Mouse (Mus musculus) testis, postnatal 10 days (tissue): ENCODE measurements around the gene Arid4b.
"Not testable (repeated sequence)": the region's sequence is repeated elsewhere in the genome, so short reads cannot be mapped to it uniquely, and the experiment has no call there.

Experiments used
- DNase-seq: peaks from one replicate; pipeline ENCODE4 v3.0.0; 2021; ENCODE audit warnings: low spot score

Arid4b gene

DNA sequence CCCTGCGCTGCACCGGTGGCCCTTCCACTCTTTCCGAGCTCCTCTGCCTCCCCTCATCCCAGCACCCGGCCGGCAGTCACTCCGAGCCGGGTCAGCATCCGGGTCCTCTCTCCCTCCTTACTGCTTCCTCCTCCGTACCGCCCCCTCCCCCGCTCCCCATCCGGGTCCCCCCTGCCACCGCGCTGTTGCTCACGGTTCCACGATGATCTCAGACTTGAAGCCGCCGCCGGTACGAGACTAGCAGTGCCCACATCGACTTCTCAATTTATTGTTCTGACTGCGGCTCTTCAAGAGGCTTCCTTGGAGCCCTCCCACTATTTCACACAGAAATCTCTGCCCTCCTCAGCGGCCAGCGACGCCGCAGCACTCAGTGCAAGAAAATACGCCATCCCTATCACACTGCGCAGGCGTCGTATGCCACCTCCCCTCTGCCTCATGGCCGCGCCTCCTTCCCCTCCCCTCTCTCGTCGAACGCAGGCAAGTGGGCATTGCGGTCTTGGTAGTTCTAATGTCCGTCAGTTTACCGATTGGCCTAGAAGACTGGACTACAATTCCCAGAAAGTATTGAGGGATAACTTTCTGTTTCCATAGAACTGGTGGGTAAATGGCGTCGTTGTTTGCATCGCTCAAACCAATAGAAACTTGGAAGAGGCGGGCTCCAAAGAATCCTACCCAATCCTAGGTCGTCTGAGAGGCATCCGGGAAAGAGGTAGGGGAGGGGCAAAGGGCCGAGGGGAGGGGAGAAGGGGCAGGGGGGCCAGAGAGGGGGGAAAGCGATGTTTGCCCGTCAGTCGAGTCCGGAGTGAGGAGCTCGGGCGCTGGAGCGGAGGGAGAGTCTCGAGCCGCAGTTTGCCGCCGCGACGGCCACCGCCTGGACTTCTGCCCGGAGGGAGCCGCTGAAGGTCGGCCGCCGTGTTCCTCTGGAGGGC lies at the start of gene Arid4b, which contains the start of gene Ggps1:
TSS of gene Arid4b (plus strand) at position 220 of the 929 bp plus-strand sequence.
TSS of gene Ggps1 (minus strand) at position 476 of the 929 bp plus-strand sequence.
- peak; percentile 94 for DNase-seq

DNA sequence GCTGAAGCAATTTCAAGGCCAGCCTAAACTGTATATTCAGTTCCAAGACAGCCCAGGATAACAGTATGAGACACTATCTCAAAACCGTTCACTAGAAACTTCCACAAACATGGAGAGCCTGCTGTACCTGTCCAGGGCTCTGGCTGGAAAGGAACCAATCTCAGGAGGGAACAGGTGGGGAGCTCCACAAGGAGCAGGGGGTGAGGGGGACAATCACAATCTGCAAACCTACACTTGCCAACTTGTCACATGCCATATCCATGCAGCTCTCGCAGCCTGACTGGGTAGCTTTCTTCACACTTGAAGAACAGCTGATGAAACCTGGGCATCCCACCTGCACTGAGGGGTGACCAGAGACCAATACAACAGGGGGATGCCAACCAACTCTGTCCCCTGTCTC lies 49.0 kb upstream of the Arid4b start:
- DNase-seq, result no peak

DNA sequence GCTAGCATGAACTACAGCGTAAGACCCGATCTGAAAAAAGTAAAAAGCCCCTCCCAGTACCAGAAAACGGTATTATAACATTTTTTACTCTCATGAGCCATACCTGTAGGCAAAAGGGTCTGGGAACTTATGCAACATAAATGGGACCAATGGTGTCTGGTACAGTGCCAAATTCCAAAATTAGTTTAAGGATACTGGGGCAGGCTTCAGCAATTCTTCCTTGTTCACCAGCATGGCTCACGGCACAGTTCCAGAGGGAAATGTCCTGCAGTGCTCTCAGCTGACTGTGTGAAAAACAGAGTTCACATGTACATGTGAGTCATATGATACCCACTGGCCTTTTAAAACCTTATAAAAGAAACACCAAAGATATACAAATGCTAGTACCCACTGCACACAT lies 48.5 kb upstream of the Arid4b start:
- no peak for DNase-seq

DNA sequence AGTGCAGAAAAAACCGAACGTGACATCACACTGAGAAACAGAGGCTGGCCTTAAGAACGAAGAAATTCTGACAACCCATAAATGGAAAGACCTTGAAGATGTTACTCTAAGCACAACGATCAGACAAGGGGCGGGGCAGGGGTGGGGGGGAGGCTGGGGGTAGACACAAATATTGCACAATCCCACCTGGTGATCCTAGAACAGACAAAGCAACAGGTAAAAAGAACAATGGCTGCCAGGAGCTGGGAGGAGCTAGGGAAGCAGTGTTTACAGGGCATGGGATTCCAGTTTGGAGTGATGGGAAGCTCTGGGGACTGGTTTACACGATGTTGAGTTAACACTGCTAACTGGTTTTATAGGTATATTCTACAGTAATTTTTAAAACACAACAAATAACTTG lies 47.4 kb upstream of the Arid4b start:
- DNase-seq, result no peak

DNA sequence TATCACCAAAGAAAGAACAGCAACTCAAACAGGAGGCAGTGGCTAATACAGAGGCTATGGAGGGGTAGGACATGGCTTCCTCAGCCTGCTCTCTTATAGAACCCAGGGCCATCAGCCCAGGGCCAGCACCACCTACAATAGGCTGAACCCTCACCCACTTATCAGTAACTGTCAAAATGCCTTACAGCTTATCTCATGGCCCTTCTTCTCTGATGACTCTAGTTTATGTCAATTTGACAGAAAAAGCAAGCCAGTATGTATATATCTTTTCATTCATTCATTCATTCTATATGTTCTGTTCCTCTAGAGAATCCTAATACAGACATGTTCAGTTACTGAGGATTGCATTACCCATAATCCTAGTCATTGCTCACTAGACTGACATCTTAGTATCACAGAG lies 44.7 kb upstream of the Arid4b start:
- DNase-seq, result no peak

DNA sequence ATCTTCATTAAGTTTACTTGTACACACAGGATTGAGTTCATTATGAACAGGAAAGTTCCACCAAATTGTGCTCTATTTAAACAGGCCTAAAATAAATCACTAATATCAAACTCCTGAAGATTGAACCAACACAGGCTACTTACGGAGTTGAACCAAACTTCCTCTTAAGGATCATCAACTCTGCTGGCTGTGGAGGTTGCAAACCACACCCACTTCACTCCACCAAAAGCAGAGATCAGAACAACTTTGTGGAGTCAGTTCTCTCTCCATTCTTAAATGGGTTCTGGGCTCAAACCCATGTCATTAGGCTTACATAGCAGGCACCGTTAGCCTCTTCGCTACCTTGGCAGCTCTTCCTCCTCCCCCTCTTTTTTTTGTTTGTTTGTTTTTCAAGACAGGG lies 44.2 kb upstream of the Arid4b start:
- DNase-seq, result no peak

DNA sequence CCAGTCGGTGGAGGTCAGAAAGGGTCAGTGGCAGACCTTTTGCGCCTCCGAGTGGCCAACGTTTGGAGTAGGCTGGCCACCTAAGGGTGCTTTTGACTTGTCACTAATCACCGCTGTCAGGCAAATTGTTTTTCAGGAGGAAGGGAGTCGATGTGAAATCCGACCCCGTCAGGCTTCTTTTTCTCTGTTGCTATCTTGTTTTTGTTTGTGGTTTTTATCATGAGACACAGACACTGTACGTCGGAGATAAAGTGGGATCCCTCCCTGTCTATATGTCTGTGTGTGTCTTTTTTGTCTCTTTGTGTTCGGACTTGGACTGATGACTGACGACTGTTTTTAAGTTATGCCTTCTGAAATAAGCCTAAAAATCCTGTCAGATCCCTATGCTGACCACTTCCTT lies 41.6 kb upstream of the Arid4b start:
- DNase-seq, result not testable (repeated sequence)

DNA sequence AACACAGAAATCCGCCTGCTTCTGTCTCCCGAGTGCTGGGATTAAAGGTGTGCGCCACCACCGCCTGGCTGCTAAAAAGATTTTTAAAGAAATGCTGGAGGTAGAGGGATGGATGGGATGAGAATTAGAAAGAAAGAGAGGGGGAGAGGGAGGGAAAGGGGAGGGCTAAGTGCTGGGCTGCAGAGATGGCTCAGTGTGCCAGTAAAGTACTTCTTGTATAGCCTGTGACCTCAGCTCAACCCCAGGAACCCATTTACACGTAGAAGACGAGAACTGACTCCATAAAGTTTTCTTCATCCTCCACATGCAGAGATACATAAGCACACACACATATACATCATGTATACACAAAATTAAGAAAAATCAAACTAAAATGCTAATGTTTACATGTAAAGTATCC lies 37.5 kb upstream of the Arid4b start:
- no peak for DNase-seq

DNA sequence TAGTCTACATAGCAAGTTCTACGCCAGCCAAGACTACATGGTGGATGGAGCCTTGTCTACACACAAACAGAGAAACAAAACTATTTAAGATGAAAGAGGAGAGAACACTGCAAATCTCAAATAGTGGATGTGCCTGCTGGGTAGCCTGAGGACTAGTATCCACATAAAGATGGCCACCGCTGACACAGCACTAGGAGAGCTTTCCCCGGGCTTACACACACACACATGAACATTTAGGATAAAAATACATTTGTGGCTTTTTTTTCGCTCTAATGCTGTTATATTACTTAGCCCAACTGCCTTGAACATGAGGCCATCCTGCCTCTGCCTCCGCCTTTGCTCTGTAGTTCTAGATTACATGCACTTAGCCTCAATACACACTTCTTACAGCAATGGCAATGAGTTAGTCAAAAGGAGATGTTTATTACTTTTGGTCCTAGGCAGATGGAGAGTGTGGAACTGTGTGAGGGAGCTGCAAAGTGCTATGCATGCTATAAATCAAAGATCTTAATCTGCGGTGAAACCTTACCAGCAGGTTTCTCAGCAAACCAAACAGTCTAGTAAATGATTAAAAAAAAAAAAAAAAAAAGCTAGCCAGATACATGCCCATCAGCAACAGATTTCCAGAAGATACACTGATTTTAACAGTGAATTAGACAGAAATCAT lies 36.7 kb upstream of the Arid4b start:
- no peak for DNase-seq

DNA sequence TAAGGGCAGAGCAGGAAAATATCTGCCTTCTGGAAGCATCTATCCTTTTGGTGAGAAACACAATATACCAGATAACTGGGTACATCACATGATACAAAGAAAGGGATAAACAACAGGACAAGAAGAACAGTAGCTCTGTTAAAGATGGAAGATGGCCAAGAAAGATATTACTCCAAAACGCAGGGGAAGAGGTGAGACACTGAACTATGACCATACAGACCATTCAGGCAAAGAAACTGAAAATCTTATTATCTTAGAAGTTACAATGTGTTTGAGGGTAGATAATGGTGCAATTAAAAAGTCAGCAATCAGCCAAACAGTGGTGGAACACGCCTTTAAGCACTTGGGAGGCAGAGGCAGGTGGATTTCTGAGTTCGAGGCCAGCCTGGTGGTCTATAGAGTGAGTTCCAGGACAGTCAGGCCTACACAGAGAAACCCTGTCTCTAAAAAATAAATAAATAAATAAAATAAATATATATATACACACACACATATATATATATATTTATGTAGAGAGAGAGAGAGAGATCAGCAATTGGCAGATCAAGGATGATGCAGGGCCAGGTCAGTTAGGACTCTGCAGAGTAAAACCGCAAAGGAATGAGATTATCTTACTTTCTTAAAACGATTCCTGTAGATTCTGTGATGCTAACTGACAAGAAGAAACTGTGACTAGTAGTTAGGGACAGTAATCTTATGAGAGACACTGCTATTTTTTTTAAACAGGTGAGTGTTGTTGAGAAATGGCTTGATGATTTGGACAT lies 29.5 kb upstream of the Arid4b start:
- DNase-seq, result no peak

DNA sequence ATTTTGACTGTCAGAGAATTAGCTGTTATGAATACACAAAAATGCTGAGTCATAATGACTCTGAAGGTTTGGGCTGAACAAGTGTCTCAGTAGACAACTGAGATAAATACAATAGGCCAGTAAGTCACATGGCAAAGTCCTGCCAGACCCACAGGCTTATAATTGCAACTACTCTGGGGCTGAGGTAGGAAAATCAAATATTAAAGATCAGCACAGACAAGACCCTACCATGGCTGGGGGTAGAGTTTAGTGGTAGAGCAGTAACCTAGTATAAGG lies 29.0 kb upstream of the Arid4b start:
- DNase-seq, result no peak

DNA sequence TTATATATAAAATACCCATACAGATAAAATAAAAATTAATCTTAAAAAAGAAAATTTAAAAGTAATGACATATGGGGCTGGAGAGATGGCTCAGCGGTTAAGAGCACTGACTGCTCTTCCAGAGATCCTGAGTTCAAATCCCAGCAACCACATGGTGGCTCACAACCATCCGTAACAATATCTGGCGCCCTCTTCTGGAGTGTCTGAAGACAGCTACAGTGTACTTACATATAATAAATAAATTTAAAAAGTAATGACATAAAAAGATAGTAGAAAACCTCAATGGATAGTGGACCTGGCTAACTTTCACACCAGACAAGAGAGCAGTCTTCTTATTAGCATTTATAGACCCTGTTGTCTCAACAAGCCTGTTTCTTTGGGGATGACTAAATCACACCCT lies 27.7 kb upstream of the Arid4b start:
- DNase-seq, result not testable (repeated sequence)

DNA sequence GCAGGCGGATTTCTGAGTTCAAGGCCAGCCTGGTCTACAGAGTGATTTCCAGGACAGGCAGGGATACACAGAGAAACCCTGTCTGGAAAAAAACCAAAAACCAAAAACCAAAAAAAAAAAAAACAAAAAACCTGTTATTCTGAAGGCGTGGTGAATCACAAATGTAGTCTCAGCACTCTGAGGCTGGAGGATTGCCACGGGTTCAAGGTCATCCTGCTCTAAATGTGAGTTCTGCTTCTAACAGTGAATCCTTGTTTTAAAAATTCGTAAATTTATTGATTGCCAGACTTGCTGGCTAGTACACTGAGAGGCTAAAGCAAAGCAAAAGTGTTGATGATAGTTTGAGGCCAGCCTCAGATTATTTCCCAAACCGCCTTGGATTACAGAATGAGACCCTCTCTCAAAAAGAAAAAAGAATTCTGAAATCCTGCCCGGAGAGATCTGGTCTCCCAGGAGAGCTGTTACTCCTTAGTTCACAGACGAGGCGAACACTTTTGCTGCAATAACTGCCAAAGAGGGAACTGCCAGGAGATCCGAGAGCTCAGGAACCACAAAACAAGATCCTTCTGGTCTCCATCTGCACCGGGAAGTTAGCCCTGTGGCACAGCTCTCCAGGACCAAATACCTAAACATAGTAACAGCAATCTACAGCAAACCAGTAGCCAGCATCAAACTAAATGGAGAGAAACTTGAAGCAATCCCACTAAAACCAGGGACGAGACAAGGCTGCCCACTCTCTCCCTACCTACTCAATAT lies 27.0 kb upstream of the Arid4b start:
- DNase-seq, result peak; percentile 57

DNA sequence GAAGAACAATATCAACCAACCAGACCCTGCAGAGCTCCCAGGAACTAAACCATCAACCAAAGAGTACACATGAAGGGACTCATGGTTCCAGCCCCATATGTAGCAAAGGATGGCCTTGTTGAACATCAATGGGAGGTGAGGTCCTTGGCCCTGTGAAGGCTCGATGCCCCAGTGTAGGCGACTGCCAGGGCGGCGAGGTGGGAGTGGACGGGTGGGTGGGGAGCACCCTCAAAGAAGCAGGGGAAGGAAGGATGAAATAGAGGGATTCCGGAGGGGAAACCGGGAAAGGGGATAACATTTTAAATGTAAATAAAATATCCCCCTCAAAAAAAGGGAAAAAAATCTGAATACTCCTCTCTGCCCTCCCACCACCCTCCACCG lies 24.1 kb upstream of the Arid4b start:
- no peak for DNase-seq

DNA sequence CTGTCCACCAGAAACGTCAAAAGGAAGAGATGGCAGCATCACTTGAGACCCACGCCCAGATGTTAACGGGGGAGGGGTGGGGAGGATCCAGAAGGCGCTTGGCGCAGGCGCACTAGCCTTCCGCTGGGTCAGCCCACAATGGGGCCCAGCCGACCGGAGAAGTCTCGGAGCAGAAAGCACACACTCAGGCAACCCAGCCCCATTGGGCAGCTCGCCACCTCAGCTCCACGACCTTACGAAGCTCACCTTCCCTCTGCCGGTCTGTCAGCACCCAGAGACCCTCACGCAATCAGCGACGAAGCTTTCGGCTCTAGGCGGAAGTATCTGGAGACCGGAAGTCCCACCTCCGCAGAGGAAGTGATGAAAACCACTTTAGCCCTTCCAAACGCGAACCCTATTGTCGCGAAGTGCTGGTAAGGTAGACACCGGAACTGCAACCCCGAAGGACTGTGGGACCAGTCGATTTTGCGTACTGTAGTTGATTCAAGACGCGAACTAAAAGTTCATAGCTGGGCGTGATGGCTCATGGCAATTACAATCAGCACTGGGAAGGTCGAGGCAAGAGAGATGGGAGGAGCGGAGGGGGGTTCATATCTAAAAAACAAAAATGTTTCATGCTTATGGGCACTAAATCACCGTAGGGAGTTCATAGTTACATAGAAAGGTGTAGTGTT lies 23.6 kb upstream of the Arid4b start, which contains the start of gene Tbce:
TSS of gene Tbce (minus strand) at position 347 of the 674 bp plus-strand sequence.
- DNase-seq, result peak; percentile 93

DNA sequence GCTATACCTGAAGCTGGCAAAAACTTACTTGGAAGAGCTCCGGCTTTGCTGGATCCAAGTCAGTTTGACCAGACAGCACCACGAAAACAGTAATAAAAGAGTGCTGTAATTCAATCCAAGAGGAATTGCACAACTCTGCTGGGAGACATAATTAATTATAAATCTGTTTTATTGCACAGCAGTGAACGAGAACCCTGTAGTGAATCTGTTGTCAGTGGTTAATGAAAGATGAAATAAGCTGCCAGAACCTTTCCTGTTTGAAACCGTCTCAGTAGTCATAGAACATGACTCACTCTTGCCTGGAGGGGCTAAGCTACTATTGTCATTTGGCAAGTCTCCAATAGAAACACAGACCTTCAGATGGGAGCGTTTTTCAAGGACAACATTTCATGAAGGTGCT lies 22.8 kb upstream of the Arid4b start:
- no peak for DNase-seq

DNA sequence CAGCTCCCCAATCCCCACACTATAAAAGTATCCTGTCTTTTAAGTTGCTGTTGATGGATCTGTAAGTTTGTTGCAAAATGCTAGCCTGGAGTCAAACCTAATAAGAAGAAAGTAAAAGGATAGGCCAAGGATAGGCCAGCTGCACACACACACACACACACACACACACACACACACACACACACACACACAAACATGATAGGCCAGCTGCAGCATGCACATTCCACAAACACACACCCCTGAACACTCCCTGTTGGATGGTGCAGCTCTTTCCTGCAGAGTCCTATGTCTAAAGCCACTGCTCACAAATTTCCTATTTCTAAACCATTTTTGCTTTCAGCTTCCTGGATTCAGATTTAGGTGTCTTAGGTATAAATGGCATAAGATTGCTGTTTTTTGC lies 19.2 kb upstream of the Arid4b start:
- peak; percentile 44 for DNase-seq

DNA sequence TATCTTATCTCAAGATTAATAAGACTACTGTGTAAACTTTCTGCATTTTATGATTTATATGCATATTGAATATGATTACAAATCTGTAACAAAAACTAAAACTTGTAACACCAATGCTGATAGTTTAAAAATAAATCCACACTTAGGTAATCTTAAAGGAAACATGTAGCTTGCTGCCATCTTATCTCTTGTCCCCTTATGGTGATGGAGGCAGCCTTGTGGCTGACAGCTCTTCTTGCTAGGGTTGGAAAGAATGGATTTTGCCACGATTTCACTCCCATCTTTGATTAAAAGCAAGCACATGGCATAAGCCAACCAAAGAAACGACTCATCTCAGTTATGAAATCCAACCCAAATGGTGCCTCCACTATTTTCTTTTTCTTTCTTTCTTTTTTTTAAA lies 18.5 kb upstream of the Arid4b start:
- no peak for DNase-seq

DNA sequence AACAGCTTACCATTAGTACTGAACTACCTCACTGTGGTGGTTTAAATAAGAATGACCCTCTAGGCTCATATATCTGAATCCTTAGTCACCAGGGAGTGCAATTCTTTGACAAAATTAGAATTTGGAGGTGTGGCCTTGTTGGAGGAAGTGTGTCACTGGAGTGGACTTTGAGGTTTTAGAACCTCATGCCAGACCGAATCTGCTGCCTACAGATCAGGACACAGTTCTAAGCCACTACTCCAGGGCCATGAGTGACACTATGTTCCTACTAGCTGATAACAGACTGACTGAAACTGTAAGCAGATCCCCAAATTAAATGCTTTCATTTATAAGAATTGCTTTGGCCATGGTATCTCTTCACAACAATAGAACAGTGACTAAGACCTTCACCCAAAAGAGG lies 13.2 kb upstream of the Arid4b start:
- DNase-seq, result no peak

DNA sequence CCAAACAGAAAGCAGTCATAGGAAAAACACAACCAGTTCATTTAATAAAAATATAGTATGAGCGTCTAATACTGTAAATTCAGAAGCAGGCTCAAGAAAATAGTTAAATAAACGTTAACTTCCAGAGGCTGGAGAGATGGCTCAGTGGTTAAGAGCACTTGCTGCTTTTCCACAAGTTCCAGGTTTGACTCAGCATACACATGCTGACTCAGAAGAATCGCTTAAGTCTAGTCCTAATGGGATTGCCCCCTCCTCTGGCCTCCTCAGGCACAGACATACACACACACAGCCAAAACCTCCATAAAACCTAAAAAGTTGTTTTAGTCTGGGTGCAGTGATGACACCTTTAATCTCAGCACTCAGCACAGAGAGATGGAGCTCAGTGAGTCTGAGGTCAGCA lies 6.2 kb upstream of the Arid4b start:
- no peak for DNase-seq

DNA sequence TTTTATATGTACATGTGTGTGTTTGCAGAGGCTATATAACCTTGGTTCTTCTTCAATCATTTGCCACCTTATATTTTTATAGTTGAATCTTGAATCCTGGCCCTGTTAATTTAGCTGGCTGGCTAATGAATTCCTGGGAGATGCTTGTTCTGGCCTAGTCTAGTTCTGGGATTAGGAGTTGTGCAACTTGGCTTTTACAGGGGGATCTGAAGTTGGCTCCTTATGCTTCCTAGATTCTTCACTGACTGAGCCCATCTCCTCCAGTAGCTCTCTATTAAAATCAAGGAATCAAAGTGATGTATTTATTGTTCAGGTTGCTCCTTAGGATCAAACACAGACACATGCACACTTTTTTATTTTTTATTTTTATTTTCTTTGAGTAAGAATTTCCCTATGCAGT lies 3.5 kb upstream of the Arid4b start:
- no peak for DNase-seq
